Mouse (Mus musculus): ENCODE measurements around the gene Ncoa7.
A peak's percentile ranks its signal among the peaks of the same experiment; 100 is the strongest.

The Ncoa7 gene

GRCm38 (mm10) chr10:30802681-30803586, at the start of gene Ncoa7:
Gene Ncoa7 (minus strand): TSS chr10:30803326.
- peak; percentile 67 for DNase-seq

DNA sequence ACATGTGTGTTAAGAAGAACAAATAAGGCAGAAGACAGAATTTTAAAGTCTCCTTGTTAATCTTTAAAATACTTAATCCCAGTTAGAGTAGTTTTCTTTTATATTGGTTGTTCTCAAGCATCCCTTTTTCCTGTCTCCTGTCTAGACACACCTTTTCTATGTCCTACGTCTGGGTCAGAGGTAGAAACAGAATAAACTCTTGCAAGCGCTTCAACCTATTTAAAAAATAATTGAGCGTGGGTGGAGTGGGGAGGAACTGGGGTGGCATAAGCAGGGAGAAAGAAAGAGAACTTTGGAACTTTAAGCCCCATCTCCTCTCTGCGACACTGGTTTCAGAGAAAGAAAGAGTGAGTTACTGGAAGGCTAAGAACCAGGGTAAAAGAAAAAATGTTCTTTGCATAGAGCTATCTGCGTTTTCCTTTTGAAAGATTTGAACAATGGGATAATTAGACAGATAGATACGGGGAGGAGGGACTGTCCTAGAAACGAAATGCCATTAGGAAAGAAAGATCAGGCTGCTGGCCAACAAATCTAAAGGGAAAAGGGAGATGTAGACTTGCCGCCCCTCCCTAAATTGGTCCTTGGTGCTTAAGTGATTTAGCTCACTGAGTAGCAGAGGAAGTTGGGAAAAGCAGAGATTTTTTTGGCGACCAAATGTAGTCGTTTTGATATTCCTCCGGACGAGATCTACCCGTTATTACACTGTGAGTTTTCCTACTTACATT, 42.1 kb upstream of the Ncoa7 start:
- no peak for DNase-seq

DNA sequence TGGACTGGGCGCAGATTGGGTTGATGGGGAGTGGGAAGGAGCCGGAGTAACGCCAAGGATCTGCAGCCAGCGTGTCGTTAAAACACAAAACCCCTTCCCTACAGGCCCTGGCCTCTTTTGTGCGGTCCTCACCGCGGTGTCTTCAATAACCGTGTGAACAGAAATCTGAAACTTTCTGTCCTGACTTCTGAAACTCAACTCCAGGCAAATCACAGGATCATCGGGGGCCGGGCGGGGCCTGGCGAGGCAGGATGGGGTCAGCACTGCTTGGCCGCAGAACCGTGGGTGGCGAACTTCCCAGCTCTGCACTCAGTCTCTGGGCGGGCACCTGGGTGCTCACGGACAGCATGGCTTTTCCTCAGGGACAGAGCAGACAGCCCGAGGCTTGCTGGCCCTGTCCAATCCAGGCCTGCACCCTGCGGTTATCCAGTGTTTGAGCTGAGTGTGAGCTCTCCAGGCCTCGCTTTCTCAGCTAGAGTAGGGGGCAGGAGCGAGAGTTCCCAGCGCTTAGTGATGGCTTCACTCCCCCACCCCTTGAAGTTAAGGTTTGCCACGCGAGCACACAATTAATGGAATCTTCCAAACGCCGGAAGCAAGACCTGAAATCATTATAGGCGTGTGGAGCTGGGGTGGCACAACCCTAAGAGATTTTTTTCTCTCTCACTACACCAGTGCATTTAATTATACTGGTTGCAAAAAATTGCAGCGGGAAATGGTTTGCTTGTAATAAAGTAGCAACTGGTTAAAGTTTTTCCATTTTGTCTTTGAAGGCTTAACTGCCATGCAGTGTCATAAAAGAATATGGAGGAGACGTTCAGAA, 41.3 kb upstream of the Ncoa7 start:
- no peak for DNase-seq

- no peak for DNase-seq
Observed at GRCm38 (mm10) chr10:30843438-30844190, 40.5 kb upstream of the Ncoa7 start.

- DNase-seq: peak; percentile 97
Observed at GRCm38 (mm10) chr10:30842643-30843437, 39.7 kb upstream of the Ncoa7 start, which contains the start of gene Hey2. Gene Hey2 (minus strand): TSS chr10:30842801.

- DNase-seq: no peak
Observed at GRCm38 (mm10) chr10:30842228-30842627, 39.1 kb upstream of the Ncoa7 start.

DNA sequence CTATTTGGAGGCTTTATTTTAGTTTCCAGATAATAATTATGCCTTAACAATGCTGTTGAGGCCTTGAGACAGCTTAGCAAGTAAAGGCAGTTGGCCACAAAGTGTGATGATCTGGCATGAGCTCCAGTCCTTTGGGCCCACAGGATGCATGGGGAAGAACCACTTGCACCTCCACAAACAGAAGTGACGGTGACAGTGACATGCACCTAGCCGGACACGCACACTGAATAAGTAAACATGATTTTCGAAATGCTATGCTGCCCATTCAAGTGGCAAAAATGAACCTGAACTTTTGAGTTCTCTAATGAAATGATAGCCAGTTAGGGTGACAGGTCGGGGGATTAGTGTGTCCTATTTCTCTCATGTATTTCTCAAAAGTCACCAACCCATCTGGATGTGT, 37.7 kb upstream of the Ncoa7 start:
- no peak for DNase-seq

DNA sequence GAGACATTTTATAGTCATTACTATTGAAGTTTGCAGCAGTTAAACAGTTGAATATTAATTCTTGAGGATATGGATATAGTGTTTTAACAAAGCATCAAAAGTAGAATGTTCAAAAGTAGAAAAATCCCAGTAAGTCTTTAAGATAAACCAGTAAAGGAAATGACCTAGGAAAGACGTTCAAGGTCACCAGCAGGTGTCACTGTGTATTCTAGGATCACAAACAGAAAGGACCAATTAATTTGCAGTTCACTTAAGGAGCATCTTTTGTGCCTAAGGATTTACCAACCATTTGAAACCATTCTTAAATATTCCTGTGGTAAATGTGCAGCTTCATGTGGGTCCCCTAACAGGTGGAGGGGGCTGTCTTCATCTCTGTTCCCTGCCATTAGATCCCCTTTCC, 35.1 kb upstream of the Ncoa7 start:
- no peak for DNase-seq

DNA sequence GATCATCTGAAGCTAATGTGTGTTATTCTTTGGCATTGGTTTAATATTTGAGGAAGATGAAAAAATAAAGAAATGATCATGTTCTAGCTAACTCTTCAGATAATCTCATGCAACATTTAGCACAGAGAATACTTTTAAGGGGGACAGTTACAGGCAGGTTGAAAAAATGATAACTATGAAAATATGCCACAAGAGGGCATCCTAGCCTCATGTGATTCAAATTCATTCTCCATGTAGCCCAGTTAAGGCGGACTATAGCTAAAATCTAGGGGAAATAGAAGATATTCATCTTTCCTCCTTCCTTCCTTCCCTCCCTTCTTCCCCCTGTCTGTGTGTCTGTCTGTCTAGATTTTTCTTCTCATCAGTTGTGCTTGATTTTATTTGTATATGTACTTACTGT, 21.9 kb upstream of the Ncoa7 start:
- DNase-seq: no peak

- peak; percentile 84 for DNase-seq
Observed at GRCm38 (mm10) chr10:30810967-30811293, 7.8 kb upstream of the Ncoa7 start.

DNA sequence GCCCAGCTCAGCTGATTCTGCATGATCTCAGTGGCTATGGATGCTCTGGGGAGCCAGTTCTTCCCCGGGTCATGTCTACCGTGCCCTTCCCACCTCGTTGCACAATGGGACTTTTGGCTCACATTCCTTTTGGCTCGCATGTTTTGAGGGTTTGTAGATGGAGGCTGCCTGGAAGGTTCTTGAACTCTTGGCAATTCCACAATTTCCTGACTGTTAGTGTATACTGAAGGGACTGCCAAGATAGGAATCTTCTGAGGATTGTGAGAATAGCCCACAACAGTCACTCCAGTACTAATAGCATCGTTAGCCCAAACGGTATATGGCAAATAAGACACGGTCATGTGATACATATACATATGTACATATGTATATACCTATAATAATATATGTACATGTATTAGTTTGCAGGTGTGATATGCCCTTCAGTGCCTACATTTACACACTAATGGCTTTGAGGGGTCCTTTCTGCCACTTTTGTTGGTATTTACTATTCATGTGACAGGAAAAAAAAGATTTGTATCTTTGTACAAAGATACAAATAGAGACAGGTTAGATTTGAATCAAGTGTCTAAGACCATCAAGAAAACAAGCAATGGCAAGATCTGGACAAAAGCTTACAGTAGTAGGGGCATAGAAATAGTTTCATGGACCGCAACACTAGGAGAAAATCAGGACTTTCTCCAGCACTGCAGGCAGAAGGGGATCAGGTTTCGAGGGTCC, 7.3 kb upstream of the Ncoa7 start:
- no peak for DNase-seq

- DNase-seq: peak; percentile 13
Observed at GRCm38 (mm10) chr10:30803587-30804253, 594 bp upstream of the Ncoa7 start.

- DNase-seq: no peak
Observed at GRCm38 (mm10) chr10:30802033-30802432, 1.1 kb downstream of the Ncoa7 start.

DNA sequence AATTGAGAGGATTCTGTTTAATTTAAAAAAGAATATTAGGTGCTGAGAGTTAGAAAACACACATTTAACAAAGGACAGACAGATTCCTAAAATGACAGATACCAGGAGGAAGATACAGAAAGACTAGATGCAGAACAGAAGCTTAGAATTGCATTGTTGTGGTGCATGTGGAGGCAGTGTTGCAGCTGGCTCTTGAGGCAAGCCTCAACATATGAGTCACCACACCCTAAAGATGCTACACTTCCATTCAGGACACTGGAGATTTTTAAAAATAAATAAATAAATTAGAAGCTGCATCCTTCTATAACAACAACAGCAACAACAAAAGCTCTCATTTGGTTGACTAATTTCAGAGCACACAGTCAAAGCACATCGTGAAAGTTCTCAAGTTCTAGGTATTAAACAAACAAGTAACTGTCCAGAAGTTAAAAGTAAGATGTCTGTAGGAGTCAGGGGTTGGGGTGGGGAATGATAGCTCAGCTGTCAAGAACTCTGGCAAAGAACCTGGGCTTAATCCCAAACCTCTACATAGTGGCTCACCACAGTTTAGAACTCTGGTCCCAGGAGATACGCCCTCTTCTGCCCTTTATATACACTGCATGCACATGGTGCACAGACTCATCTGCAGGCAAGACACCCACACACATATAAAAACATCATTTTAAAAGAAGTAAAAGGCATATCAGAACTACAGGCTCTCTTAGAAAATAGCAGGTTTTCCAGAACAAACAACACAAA, 3.2 kb downstream of the Ncoa7 start:
- no peak for DNase-seq

- DNase-seq: no peak
Observed at GRCm38 (mm10) chr10:30796469-30797261, 6.5 kb downstream of the Ncoa7 start.

GRCm38 (mm10) chr10:30791016-30791415, 12.1 kb downstream of the Ncoa7 start:
- DNase-seq: no peak

DNA sequence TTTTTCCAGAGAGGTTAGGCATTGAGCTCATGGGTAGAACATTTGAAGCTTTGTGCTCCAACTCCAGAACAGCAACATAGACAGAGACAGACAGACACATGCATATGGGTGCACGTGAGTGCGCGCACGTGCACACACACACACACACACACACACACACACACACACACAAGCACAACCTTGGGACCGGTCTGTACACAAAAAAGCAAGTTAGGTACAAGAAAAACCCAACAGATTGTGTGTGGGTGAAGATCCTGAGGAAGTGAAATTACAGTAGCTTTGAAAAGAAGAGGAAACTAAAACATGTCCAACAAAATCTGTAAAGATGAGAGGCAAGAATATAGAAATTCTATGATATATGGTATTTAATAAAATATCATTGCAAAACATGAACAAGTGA, 13.6 kb downstream of the Ncoa7 start:
- DNase-seq: no peak

GRCm38 (mm10) chr10:30788340-30788721, 14.8 kb downstream of the Ncoa7 start:
- no peak for DNase-seq

Measured in layer of hippocampus, adult 9-11 months (tissue).